ENCODE assay signal across 20 mouse cellular contexts in the genomic region with DNA sequence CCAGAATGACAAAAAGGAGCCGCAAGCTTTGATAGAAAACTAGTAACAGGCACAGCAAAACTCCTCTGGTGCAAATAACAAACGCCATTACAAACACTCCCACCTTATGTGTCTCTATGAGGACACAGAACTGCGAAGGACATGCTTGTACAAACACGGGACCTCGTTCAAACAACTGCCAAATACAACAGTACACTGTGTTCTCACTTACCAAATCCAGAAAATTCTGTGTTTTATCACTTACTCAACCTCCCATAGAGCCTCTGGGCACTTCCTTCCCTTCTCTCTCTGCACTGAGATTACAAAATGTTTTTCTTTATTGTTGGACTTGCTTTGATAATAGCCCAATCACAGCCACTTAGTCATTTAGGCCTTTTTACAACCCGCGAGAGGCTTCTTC.
"Had no signal": no experiment of that assay in that cellular context is flagged by ENCODE, and none has a peak within 500 bp of the region (broad histone marks: within the 10 kb centered on the region; RNA-seq: fewer than 3 reads in every experiment).

No protein-coding gene starts in this region.

- H3K9me3 ChIP-seq: limb, embryonic 12.5 days; limb, embryonic 15.5 days; midbrain, embryonic 12.5 days; midbrain, embryonic 15.5 days; neural tube, embryonic 13.5 days had no signal

- H3K4me3 ChIP-seq: limb, embryonic 12.5 days; limb, embryonic 15.5 days; midbrain, embryonic 12.5 days; midbrain, embryonic 15.5 days; neural tube, embryonic 13.5 days had no signal

- H3K4me2 ChIP-seq: limb, embryonic 12.5 days; limb, embryonic 15.5 days; liver, embryonic 11.5 days; lung, embryonic 14.5 days; midbrain, embryonic 12.5 days; midbrain, embryonic 15.5 days; neural tube, embryonic 13.5 days had no signal

- H3K27me3 ChIP-seq: limb, embryonic 12.5 days; limb, embryonic 15.5 days; midbrain, embryonic 12.5 days; midbrain, embryonic 15.5 days; neural tube, embryonic 13.5 days had no signal

- DNase-seq: kidney, adult 18-20 months; kidney, adult 9 months; kidney, postnatal 36 days; layer of hippocampus, postnatal 36 days; left cerebral cortex, postnatal 4 days; liver, postnatal 0 days; lung, embryonic 14.5 days; lung, postnatal 14 days; lung, postnatal 4 days; retina, postnatal 1 day; right cerebral cortex, postnatal 25 days; thymus, postnatal 25 days had no signal

- H3K4me1 ChIP-seq: limb, embryonic 12.5 days; limb, embryonic 15.5 days; midbrain, embryonic 12.5 days; midbrain, embryonic 15.5 days; neural tube, embryonic 13.5 days had no signal

- H3K36me3 ChIP-seq: limb, embryonic 12.5 days; limb, embryonic 15.5 days; midbrain, embryonic 12.5 days; midbrain, embryonic 15.5 days; neural tube, embryonic 13.5 days had no signal

- ATAC-seq: intestine, embryonic 16.5 days; liver, postnatal 0 days; midbrain, embryonic 15.5 days had no signal

- H3K9ac ChIP-seq: limb, embryonic 12.5 days; limb, embryonic 15.5 days; liver, embryonic 14.5 days; liver, postnatal 0 days; lung, embryonic 14.5 days; midbrain, embryonic 12.5 days; midbrain, embryonic 15.5 days; neural tube, embryonic 13.5 days had no signal

- H3K27ac ChIP-seq: limb, embryonic 12.5 days; limb, embryonic 15.5 days; liver, embryonic 14.5 days; midbrain, embryonic 12.5 days; midbrain, embryonic 15.5 days; neural tube, embryonic 13.5 days had no signal
